Mouse (Mus musculus) hindbrain, embryonic 15.5 days (tissue): ENCODE results near the gene Sema6d. TPM values are rescaled to one million over a fixed set of nuclear protein-coding genes. Genes with fewer than 3 reads are reported as not detected.

Source experiments
- ATAC-seq: fragments of 200-750 bp; cut with Nextera tagmentation; 2 replicates; pipeline ENCODE4 v1.8.0; 2017; ENCODE audit warnings: low read depth, moderate number of reproducible peaks, moderate TSS enrichment; ENCODE audit not compliant: low FRiP score
- H3K27ac ChIP-seq: fragments of 300-500 bp; sonication (generic); replicated peaks from 2 replicates; pipeline ENCODE4 v1.5.1; 2015; ENCODE audit warnings: mild to moderate bottlenecking, inconsistent platforms
- H3K27me3 ChIP-seq: fragments of 300-500 bp; sonication (generic); 2 replicates; pipeline ENCODE4 v1.6.1; 2015; ENCODE audit warnings: control low read depth, inconsistent platforms
- H3K36me3 ChIP-seq: fragments of 300-500 bp; sonication (generic); 2 replicates; pipeline ENCODE4 v1.6.1; 2015; ENCODE audit warnings: control low read depth, inconsistent platforms
- H3K4me1 ChIP-seq: fragments of 300-500 bp; sonication (generic); replicated peaks from 2 replicates; pipeline ENCODE4 v1.6.1; 2015; ENCODE audit warnings: control low read depth, inconsistent platforms
- H3K4me2 ChIP-seq: fragments of 300-500 bp; sonication (generic); 2 replicates; pipeline ENCODE4 v1.6.1; 2015; ENCODE audit warnings: moderate library complexity, mild to moderate bottlenecking, inconsistent platforms
- H3K4me3 ChIP-seq: fragments of 300-500 bp; sonication (generic); 2 replicates; pipeline ENCODE4 v1.5.1; 2015; ENCODE audit warnings: mild to moderate bottlenecking, inconsistent platforms
- H3K9ac ChIP-seq: fragments of 300-500 bp; sonication (generic); 2 replicates; pipeline ENCODE4 v1.6.1; 2015; ENCODE audit warnings: inconsistent platforms
- H3K9me3 ChIP-seq: fragments of 300-500 bp; sonication (generic); 2 replicates; pipeline ENCODE4 v1.6.1; 2016; ENCODE audit warnings: control low read depth, inconsistent platforms
- WGBS: fragments of 180-500 bp; shearing (Covaris S2); methylation state at CpG from one replicate; pipeline ENCODE4 v1.1.7; 2015; 5-methylcytosine and 5-hydroxymethylcytosine counted together
- polyA plus RNA-seq: library from polyadenylated mRNA; unstranded; fragments of >200 nt; fragmentation: Nextera tagmentation; extraction: Ambion mirVana; gene quantifications from 2 replicates; pipeline ENCODE4 v1.2.1, GENCODE M21; 2015

The Sema6d gene
- polyA plus RNA-seq, 1 experiment from 2014 or later, result 45.3 TPM

DNA sequence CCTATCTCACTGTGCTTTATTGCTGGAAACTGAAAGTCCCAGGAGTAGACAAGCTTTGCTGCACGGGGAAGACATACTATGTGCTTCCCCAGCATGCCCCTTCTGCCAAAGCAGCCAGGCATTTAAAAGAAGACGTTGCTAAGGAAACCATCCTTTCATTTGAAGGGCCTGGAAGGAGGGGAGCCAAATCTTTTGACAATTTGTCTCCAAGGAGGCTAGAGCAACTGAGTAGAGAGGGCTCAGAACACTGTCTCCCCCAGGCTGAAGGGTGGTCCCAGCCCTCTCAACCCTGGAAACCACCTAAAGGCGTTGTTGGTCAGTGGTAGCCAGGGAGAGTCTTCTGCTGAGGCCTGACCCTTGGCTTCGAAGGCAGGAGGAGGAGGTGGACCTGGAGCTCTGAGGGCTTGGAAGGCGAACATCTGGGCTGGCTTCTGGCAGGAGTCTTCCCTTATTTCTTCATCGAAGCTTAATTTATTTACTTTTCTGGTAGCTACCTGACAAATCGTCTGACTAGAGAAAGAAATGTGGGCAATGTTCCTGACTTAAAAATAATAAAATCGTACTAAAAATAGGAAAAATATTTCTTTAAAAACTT, 545.6 kb downstream of the Sema6d start:
- no peak overlapping the region for H3K4me2 ChIP-seq
- H3K27ac ChIP-seq, result peak overlapping the region; percentile 43
- no peaks in the 10 kb centered on the region for H3K9me3 ChIP-seq
- H3K36me3 ChIP-seq, result no peaks in the 10 kb centered on the region
- H3K4me1 ChIP-seq, result peaks cover 41% of the 10 kb centered on the region
- no peak overlapping the region for H3K4me3 ChIP-seq
- H3K9ac ChIP-seq, result no peak overlapping the region
- ATAC-seq, result peak; percentile 63
- no peaks in the 10 kb centered on the region for H3K27me3 ChIP-seq
- 38% methylated on average over 8 of the region's 8 CpGs for WGBS

DNA sequence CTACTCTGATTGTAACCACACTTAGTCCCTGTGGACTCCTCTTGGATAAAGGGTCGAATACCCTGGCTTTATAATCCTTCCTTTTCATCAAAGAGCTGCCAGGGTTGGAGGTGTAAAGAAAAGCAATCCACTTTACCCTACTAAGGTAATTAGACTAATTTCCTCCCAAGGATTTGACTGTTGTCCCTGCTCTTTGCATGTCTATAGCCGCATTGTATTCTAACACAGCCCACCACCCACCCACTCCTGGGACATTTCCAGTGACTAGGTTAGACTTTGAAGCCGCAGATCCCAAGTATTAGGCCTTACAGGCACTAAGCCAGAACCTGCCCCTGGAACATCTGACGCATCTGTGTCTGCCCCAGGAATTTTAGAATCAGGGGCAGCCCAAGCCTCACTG, 547.3 kb downstream of the Sema6d start:
- WGBS, result 59% methylated on average over 4 of the region's 4 CpGs
- Histone ChIP-seq H3K27ac (0 out of 2 replicates have a peak overlapping the region, but pooled peaks have one; percentile 13), H3K9ac (no peak overlapping the region), H3K9me3 (no peaks in the 10 kb centered on the region), H3K36me3 (no peaks in the 10 kb centered on the region), H3K4me1 (peaks cover 52% of the 10 kb centered on the region), H3K4me3 (no peak overlapping the region), H3K4me2 (no peak overlapping the region), H3K27me3 (no peaks in the 10 kb centered on the region)
- ATAC-seq, result no peak

DNA sequence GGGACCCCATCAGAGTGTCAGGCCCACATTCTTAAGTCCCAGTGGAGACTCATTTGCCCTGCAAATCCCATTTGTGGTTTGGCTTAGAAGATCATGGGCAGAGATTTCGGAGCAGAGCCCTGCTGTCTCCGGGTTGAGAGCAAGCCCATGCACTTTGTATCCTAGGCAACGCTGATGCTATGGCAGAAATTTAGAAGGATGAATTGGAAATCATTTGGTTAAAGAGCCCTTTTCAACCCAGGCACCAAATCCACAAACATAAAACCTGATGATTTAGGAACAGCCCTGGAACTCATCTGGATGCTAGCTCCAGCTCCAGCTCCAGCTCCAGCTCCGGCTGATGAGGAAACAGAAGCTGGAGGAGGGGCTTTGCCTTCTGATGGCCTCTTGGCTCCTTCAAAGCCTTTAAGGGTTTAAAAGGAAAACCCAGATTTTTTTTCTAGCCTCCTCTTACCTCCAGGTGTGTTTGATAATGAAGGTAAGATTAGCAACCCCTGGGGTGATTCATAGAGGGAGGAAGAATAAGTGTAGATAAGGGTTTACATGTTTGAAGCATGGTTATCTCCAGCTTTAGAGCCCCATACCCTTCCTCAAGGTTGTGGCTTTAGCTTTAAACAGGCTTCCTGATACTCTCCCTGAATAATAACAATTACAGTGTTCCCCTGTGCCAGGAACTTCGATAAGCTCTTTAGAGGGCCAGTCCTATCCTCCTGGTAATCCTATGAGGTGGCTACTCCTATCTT, 549.6 kb downstream of the Sema6d start:
- Histone ChIP-seq H3K4me1 (peaks cover 45% of the 10 kb centered on the region), H3K4me2 (no peak overlapping the region), H3K27me3 (no peaks in the 10 kb centered on the region), H3K36me3 (no peaks in the 10 kb centered on the region), H3K27ac (no peak overlapping the region), H3K9me3 (no peaks in the 10 kb centered on the region), H3K4me3 (no peak overlapping the region), H3K9ac (no peak overlapping the region)
- 48% methylated on average over 5 of the region's 5 CpGs for WGBS
- ATAC-seq, result no peak

DNA sequence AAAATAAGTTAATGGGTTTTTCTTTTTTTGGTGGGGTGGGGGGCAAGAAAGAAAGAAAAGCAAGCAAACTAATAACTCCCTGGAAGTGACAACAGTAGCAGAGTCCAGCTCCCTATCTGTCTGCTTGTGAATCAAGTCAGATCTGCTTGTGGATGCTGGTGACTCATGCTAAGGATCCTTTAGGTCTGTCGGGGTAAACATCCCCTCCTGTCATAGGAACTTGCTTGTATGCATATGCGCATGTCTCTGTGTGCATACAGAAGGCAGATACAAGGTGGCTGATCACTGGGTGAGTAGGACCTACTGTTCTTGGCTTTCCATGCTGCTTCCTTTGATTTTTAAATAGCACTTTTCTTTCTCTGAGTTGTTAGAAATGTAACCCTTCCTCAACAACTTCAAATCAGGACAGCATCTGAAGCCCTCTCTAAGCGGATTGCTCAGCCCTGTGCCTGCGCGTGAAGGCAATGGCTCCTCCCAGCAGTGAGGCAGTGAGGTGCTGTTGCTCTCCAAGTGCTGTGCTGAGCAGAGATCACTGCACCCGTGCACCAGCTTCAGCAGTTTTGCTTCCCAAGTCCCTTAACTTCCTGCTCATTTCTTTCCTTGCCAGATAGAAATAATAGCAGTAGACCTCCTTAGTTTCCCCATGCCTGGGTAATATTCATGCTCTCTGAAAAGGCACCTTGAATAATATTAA, 550.9 kb downstream of the Sema6d start:
- H3K27ac ChIP-seq, result peak overlapping the region; percentile 52
- 0 out of 2 replicates have a peak, but pooled peaks have one; percentile 46 for ATAC-seq
- no peak overlapping the region for H3K4me3 ChIP-seq
- H3K9me3 ChIP-seq, result no peaks in the 10 kb centered on the region
- no peak overlapping the region for H3K4me2 ChIP-seq
- H3K27me3 ChIP-seq, result no peaks in the 10 kb centered on the region
- WGBS, result 37% methylated on average over 6 of the region's 6 CpGs
- no peaks in the 10 kb centered on the region for H3K36me3 ChIP-seq
- no peak overlapping the region for H3K9ac ChIP-seq
- H3K4me1 ChIP-seq, result peaks cover 38% of the 10 kb centered on the region

DNA sequence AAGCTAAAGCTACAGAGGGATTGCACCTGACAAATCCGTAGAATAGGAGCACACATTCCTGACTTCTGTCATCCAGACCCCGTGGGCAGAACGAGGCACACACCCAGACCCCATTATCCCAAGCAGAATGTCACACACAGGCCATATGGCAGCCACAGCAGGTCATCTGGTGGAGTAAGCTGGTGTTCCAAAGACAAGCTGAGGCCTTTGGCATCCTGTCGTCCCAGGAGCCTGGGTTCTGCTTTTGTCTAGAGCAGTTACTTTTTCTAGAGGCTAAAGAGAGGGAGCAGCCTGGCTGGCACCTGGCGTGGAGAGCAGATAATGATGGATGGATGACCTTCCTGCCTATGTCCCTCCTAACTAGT, 551.4 kb downstream of the Sema6d start:
- H3K4me1 ChIP-seq, result peaks cover 34% of the 10 kb centered on the region
- no peaks in the 10 kb centered on the region for H3K27me3 ChIP-seq
- WGBS, result 15% methylated on average over 5 of the region's 5 CpGs
- ATAC-seq, result peak; percentile 69
- H3K27ac ChIP-seq, result peak overlapping the region; percentile 52
- no peak overlapping the region for H3K4me3 ChIP-seq
- no peaks in the 10 kb centered on the region for H3K9me3 ChIP-seq
- H3K36me3 ChIP-seq, result no peaks in the 10 kb centered on the region
- H3K9ac ChIP-seq, result no peak overlapping the region
- no peak overlapping the region for H3K4me2 ChIP-seq

DNA sequence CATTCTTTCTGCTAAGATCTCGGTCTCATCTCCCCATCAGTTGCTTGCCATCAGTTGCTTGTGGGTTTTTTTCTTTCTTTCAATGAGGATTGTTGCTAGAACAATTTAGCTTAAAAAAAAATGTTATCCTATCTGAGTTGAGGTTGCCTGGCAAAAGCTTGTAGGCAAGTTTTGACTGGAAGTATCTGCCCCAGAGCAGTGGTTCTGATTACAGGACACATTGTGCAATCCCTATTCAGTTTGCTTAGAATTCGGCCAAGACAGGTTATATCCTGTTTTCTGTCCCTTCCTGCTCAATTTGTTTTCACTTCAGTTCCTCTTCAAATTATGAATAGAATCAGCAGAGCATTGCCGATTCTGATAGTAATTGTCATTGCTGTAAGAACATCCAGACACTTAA, 552.4 kb downstream of the Sema6d start:
- Histone ChIP-seq H3K4me2 (no peak overlapping the region), H3K4me3 (no peak overlapping the region), H3K4me1 (peaks cover 25% of the 10 kb centered on the region), H3K27ac (no peak overlapping the region), H3K27me3 (no peaks in the 10 kb centered on the region), H3K9me3 (no peaks in the 10 kb centered on the region), H3K9ac (no peak overlapping the region), H3K36me3 (no peaks in the 10 kb centered on the region)
- no peak for ATAC-seq
- WGBS, result 61% methylated on average over 3 of the region's 3 CpGs

DNA sequence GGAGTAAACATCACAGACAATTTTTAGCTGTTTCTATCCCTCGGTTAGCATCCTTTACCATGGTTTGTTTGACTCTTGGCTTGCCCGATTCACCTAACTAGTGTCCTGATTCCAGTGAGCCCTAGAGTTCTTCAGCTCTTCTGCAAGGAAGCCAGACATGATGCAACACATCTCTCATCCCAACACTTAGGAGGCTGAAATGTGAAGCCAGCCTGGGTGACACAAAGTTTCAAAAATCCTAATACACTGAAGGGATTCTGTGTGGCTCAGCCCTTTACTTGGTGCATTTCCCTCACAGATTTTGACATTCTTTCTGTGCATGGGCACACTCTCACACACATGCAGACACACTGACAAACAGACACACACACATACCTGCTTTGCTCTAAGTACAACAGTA, 560.8 kb downstream of the Sema6d start:
- Histone ChIP-seq H3K4me2 (no peak overlapping the region), H3K9me3 (no peaks in the 10 kb centered on the region), H3K27ac (peak overlapping the region; percentile 52), H3K4me3 (no peak overlapping the region), H3K4me1 (peaks cover 11% of the 10 kb centered on the region; the same call in 1 of the 2 replicates), H3K27me3 (no peaks in the 10 kb centered on the region), H3K36me3 (no peaks in the 10 kb centered on the region), H3K9ac (no peak overlapping the region)
- 85% methylated on average over 2 of the region's 2 CpGs for WGBS
- ATAC-seq, result no peak

DNA sequence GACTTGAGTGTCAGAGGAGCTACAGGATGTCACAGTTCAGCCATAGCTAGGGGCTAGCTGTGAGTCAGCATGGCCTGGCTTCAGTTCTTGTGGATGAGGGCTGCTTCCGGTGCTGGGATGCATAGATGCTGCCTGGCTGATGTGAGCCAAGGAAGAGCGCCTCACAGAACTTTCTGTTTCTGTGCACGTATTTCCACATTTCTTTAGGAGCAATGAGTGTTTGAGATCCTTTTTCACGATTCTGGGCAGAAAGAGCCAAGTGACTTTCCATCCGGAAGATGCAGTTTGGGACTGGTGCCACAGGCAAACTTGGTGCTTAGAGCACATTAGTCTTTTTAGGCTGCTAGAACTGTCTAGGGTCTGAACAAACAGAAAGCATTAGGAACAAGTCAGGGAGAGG, 561.4 kb downstream of the Sema6d start:
- WGBS, result 72% methylated on average over 5 of the region's 5 CpGs
- Histone ChIP-seq H3K4me2 (no peak overlapping the region), H3K27me3 (no peaks in the 10 kb centered on the region), H3K27ac (peak overlapping the region; percentile 52), H3K4me3 (no peak overlapping the region), H3K4me1 (peaks cover 11% of the 10 kb centered on the region; the same call in 1 of the 2 replicates), H3K36me3 (peaks cover 5% of the 10 kb centered on the region), H3K9ac (no peak overlapping the region), H3K9me3 (no peaks in the 10 kb centered on the region)
- peak; percentile 72 for ATAC-seq

DNA sequence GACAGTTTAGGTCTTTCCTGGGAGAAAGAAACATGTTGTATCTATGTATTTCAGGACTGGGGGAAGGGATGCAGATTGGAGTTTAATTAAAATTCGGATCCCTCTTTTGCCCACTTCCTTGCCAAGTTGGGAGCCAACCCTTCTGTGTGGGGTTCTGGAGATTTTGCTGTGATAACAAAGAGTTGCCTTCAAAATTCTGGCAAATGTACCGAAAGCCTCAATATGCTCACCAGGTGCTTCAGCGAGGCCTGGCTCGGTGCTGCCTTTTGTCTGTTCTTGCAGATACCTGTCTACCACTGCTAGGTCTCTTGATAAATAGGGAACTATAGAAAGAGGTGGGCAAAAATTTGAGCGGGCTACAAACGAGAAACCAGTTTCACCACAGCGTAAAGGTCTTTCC, 563.4 kb downstream of the Sema6d start:
- no peaks in the 10 kb centered on the region for H3K9me3 ChIP-seq
- H3K4me3 ChIP-seq, result no peak overlapping the region
- 84% methylated on average over 7 of the region's 7 CpGs for WGBS
- peaks cover 9% of the 10 kb centered on the region for H3K36me3 ChIP-seq
- ATAC-seq, result no peak
- no peaks in the 10 kb centered on the region for H3K27me3 ChIP-seq
- H3K27ac ChIP-seq, result peak overlapping the region; percentile 41
- H3K9ac ChIP-seq, result no peak overlapping the region
- H3K4me1 ChIP-seq, result peaks cover 11% of the 10 kb centered on the region; the same call in 1 of the 2 replicates
- H3K4me2 ChIP-seq, result no peak overlapping the region

DNA sequence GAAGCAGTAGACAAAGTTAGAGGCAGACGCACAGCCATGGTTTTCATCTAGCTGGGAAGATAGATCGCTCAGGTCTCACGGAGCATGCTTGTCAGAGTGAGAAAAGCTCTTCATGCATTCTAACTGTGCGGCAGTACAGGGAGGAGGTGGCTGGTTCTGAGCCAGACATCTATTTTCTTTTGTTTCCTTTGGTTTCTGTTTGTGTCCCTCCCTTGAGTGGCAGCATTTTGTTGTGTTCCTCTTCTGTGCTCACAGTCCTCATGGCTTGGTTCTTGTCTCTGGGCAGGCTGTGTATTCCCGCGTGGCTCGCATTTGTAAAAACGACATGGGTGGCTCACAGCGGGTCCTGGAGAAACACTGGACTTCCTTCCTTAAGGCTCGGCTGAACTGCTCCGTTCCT, 567.6 kb downstream of the Sema6d start:
- no peak for ATAC-seq
- Histone ChIP-seq H3K4me1 (peaks cover 11% of the 10 kb centered on the region; the same call in 1 of the 2 replicates), H3K27me3 (no peaks in the 10 kb centered on the region), H3K27ac (no peak overlapping the region), H3K9ac (no peak overlapping the region), H3K36me3 (peaks cover 40% of the 10 kb centered on the region), H3K9me3 (no peaks in the 10 kb centered on the region), H3K4me3 (no peak overlapping the region), H3K4me2 (no peak overlapping the region)
- 59% methylated on average over 11 of the region's 11 CpGs for WGBS

DNA sequence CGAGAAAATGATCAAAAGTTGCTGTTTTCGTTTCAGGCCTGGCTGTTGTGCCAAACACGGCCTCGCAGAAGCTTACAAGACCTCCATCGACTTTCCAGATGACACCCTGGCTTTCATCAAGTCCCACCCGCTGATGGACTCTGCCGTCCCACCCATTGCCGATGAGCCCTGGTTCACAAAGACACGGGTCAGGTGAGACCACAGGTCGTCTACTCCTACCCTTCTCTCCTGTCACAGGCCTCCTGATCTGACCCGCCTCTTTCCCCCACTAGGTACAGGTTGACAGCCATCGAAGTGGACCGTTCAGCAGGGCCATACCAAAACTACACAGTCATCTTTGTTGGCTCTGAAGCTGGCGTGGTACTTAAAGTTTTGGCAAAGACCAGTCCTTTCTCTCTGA, 568.6 kb downstream of the Sema6d start:
- no peak overlapping the region for H3K27ac ChIP-seq
- 95% methylated on average over 14 of the region's 14 CpGs for WGBS
- H3K9ac ChIP-seq, result no peak overlapping the region
- H3K4me2 ChIP-seq, result no peak overlapping the region
- no peak; the same call in 1 of the 2 replicates for ATAC-seq
- H3K4me3 ChIP-seq, result no peak overlapping the region
- no peaks in the 10 kb centered on the region for H3K27me3 ChIP-seq
- H3K9me3 ChIP-seq, result no peaks in the 10 kb centered on the region
- H3K4me1 ChIP-seq, result peaks cover 4% of the 10 kb centered on the region; the same call in 1 of the 2 replicates
- peaks cover 43% of the 10 kb centered on the region for H3K36me3 ChIP-seq

DNA sequence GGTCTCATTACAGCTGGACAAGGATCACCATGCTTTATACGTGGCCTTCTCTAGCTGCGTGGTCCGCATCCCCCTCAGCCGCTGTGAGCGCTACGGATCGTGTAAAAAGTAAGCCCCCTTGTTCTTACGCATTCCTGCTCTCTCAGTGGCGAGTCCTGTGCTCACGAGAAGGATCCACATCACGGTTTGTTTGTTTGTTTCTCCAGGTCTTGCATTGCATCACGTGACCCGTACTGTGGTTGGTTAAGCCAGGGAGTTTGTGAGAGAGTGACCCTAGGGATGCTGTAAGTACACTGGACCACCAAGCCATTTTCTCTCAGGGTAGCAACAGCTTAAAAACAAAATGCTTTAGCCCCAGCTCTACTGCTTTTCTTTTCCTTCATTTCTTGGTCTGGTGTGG, 569.8 kb downstream of the Sema6d start:
- Histone ChIP-seq H3K4me3 (no peak overlapping the region), H3K27me3 (no peaks in the 10 kb centered on the region), H3K27ac (no peak overlapping the region), H3K9ac (no peak overlapping the region), H3K4me1 (no peaks in the 10 kb centered on the region), H3K9me3 (no peaks in the 10 kb centered on the region), H3K4me2 (no peak overlapping the region), H3K36me3 (peaks cover 54% of the 10 kb centered on the region)
- no peak for ATAC-seq
- 94% methylated on average over 13 of the region's 13 CpGs for whole genome bisulfite sequencing
